Mouse (Mus musculus): ENCODE results near the gene Stk39. TPM values are rescaled to one million over a fixed set of nuclear protein-coding genes. Genes with fewer than 3 reads are reported as not detected.
A peak's percentile ranks its signal among the peaks of the same experiment; 100 is the strongest.

Stk39 gene
- polyA plus RNA-seq, 1 experiment from 2014 or later: 35.8 TPM

DNA sequence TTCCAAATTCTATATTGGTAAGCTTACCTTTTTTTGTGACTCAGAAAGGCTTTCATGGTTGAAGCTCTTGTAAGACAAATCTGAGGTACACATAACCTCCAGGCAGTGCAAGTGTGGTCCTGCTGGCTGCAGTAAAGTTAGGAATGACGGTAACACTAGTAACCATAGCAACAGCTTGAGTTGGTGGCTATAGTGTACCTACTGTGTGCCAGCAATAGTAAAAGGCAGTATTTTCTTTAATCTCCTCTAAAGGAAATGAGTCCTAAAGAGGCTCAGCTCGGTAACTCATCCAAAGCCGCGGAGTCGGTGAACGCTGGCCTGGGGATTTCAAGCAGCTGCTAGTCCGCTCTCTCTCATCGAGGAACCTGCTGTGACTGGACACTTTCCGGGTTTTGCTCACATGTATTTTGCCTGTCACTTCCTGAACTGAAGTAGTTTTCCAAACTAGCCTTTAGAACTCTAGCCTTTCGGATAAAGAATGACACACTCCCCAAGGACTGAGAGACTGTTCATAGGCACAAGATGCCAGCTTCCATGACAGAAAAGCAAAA is 85.7 kb downstream of the Stk39 start:
- no peak overlapping the region for H3K4me2 ChIP-seq
- 0 out of 2 replicates have a peak, but pooled peaks have one; percentile 25 for ATAC-seq (ENCODE audit: low read depth)
- no peak overlapping the region for H3K4me3 ChIP-seq
- no peak overlapping the region for H3K9ac ChIP-seq
- H3K27me3 ChIP-seq: no peaks in the 10 kb centered on the region
- no peaks in the 10 kb centered on the region for H3K36me3 ChIP-seq
- no peaks in the 10 kb centered on the region for H3K9me3 ChIP-seq
- 20% methylated on average over 10 of the region's 10 CpGs for WGBS
- H3K27ac ChIP-seq (replicated peaks): no peak overlapping the region
- peaks cover 19% of the 10 kb centered on the region for H3K4me1 ChIP-seq (replicated peaks)

DNA sequence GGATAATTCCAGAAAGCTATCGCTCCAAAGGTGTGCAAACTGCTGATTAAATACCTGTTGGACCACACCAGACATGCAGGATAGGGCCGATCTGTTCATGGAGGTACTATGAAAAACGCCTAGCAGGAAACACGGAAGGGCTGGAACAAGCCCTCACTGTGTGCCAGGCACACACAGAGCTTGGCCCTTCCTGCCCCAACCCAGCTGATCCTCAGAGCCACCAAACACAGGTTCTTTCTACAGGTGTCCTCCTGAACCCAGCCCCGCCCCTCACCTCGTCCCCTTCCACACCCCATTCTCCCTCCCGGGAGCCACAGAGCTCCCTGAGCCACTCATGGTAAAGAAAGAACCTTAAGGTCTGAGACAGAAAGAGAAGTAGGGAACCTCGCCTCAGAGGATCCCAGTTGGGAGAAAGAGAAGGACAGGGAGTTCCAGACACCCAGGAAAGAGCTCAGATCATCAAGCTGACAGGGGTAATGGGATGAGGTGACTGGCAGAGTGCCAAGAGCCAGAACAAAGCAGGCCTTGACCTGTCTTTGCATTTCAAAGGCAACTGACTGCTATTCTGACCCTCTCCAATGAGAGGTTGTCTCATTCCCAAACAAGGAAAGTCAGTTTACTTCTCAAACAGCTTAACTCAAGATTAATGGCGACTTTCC is 86.3 kb downstream of the Stk39 start:
- no peak overlapping the region for H3K4me3 ChIP-seq
- no peak for ATAC-seq (ENCODE audit: low read depth)
- H3K4me1 ChIP-seq (replicated peaks): peaks cover 23% of the 10 kb centered on the region
- no peak overlapping the region for H3K27ac ChIP-seq (replicated peaks)
- no peaks in the 10 kb centered on the region for H3K9me3 ChIP-seq
- no peak overlapping the region for H3K9ac ChIP-seq
- no peaks in the 10 kb centered on the region for H3K27me3 ChIP-seq
- 66% methylated on average over 9 of the region's 9 CpGs for WGBS
- H3K4me2 ChIP-seq: no peak overlapping the region
- H3K36me3 ChIP-seq: no peaks in the 10 kb centered on the region

DNA sequence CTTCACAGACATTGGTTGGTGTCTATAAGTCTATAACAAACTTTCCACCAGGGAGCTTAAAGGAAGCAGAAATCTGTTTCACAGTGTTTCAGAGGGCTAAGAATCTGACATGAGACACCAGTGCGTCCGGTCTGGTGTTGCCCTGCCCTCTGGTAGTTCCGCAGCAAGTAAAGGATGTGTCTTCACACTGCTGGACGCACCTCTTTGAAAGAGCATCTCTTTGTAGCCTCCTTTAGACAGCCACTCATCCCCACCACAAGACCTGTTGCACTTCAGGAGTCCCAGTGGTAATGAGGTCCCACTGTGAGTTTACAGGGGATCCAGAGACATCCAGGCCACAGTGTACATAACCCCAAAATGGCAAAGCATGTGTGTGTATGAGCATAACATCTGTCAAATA is 88.1 kb downstream of the Stk39 start:
- Histone ChIP-seq H3K4me3 (no peak overlapping the region), H3K27ac (replicated peaks) (no peak overlapping the region), H3K9me3 (no peaks in the 10 kb centered on the region), H3K4me1 (replicated peaks) (peaks cover 33% of the 10 kb centered on the region), H3K9ac (no peak overlapping the region), H3K36me3 (no peaks in the 10 kb centered on the region), H3K4me2 (no peak overlapping the region), H3K27me3 (no peaks in the 10 kb centered on the region)
- no peak for ATAC-seq (ENCODE audit: low read depth)
- 90% methylated on average over 4 of the region's 4 CpGs for WGBS

- Histone ChIP-seq H3K27ac (replicated peaks) (no peak overlapping the region), H3K27me3 (no peaks in the 10 kb centered on the region), H3K4me3 (no peak overlapping the region), H3K36me3 (no peaks in the 10 kb centered on the region), H3K9ac (no peak overlapping the region), H3K4me1 (replicated peaks) (peaks cover 37% of the 10 kb centered on the region), H3K9me3 (no peaks in the 10 kb centered on the region), H3K4me2 (no peak overlapping the region)
- ATAC-seq (ENCODE audit: low read depth): no peak
- WGBS: 61% methylated on average over 11 of the region's 11 CpGs
Measured at GRCm38 (mm10) chr2:68382394-68383059, 89.5 kb downstream of the Stk39 start.

DNA sequence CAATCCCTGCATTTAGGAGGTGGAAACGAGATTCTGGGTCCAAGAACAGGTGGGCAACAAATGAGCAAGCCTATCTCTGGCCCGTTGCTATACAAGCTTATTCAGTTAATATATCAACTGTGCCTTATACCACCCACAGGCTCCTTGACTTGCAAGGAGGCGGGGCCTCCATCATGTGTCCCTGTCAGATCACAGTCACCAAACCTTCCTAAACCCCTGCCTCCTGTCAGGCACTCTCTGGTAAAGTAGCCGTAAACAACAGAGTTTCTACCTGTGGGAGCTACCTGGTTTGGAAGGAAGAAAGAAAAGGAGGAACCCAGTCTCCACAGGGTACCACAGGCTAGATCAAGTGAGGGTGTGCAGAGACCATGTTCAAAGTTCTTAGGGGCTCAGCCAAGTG is 90.2 kb downstream of the Stk39 start:
- Histone ChIP-seq H3K27me3 (no peaks in the 10 kb centered on the region), H3K9ac (no peak overlapping the region), H3K27ac (replicated peaks) (no peak overlapping the region), H3K4me3 (no peak overlapping the region), H3K4me1 (replicated peaks) (peaks cover 35% of the 10 kb centered on the region), H3K36me3 (no peaks in the 10 kb centered on the region), H3K9me3 (no peaks in the 10 kb centered on the region), H3K4me2 (no peak overlapping the region)
- WGBS: 80% methylated on average over 4 of the region's 4 CpGs
- no peak for ATAC-seq (ENCODE audit: low read depth)

GRCm38 (mm10) chr2:68381205-68381604 is 90.9 kb downstream of the Stk39 start:
- ATAC-seq (ENCODE audit: low read depth): 0 out of 2 replicates have a peak, but pooled peaks have one; percentile 32
- WGBS: 43% methylated on average over 6 of the region's 6 CpGs
- Histone ChIP-seq H3K27ac (replicated peaks) (no peak overlapping the region), H3K4me2 (no peak overlapping the region), H3K9ac (no peak overlapping the region), H3K4me1 (replicated peaks) (peaks cover 31% of the 10 kb centered on the region), H3K36me3 (no peaks in the 10 kb centered on the region), H3K4me3 (no peak overlapping the region), H3K27me3 (no peaks in the 10 kb centered on the region), H3K9me3 (no peaks in the 10 kb centered on the region)

DNA sequence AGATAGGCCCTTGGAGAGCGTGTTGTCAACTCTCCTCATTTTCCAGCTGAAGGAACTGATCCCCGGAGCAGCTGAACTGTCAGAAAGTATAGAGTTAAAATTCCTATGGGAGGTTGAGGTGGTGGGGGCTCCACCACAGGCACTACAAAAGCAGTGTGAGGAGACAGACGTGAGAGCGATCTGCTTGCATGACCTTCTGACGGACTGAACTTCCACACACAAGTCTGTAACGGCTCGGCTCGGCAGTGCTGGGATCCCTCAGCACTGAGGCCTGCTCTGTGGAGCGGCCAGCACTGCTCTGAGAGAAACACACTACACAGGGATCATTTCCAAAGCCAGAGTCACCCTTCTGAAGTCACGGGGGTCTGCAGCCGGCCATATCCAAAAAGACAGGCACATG is 92.4 kb downstream of the Stk39 start:
- no peak overlapping the region for H3K27ac ChIP-seq (replicated peaks)
- WGBS: 50% methylated on average over 11 of the region's 11 CpGs
- no peaks in the 10 kb centered on the region for H3K36me3 ChIP-seq
- H3K4me2 ChIP-seq: no peak overlapping the region
- H3K27me3 ChIP-seq: no peaks in the 10 kb centered on the region
- peaks cover 26% of the 10 kb centered on the region for H3K4me1 ChIP-seq (replicated peaks)
- no peak for ATAC-seq (ENCODE audit: low read depth)
- no peak overlapping the region for H3K4me3 ChIP-seq
- H3K9me3 ChIP-seq: no peaks in the 10 kb centered on the region
- H3K9ac ChIP-seq: no peak overlapping the region

GRCm38 (mm10) chr2:68378319-68378718 is 93.7 kb downstream of the Stk39 start:
- ATAC-seq (ENCODE audit: low read depth): no peak
- Histone ChIP-seq H3K4me2 (no peak overlapping the region), H3K27me3 (no peaks in the 10 kb centered on the region), H3K27ac (replicated peaks) (no peak overlapping the region), H3K4me1 (replicated peaks) (peaks cover 26% of the 10 kb centered on the region), H3K9me3 (no peaks in the 10 kb centered on the region), H3K9ac (no peak overlapping the region), H3K36me3 (no peaks in the 10 kb centered on the region), H3K4me3 (no peak overlapping the region)
- WGBS: 86% methylated on average over 8 of the region's 8 CpGs

DNA sequence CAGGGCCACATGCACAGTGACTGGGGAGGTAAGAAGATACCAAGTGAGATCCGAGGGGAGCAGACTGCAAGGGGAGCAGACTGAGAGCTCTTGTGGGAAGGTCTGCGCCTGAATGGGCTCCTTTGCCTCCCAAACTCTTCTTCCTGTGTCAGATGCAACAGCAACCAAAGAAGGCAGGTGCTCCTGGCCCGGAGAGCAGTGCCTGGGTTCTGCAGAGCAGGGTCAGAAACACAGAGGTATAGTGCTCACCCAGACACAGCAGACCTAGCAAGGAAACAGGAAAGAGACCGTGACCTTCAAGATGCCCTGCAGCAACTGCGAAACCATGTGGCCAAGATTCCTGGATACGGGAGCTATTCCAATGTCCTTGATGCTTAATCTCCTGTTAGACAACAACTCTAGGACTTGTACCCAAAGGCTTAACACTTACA is 94.8 kb downstream of the Stk39 start:
- no peaks in the 10 kb centered on the region for H3K9me3 ChIP-seq
- H3K4me3 ChIP-seq: no peak overlapping the region
- no peaks in the 10 kb centered on the region for H3K27me3 ChIP-seq
- WGBS: 84% methylated on average over 6 of the region's 6 CpGs
- H3K27ac ChIP-seq (replicated peaks): no peak overlapping the region
- H3K4me2 ChIP-seq: no peak overlapping the region
- H3K4me1 ChIP-seq (replicated peaks): peaks cover 26% of the 10 kb centered on the region
- ATAC-seq (ENCODE audit: low read depth): no peak
- no peaks in the 10 kb centered on the region for H3K36me3 ChIP-seq
- no peak overlapping the region for H3K9ac ChIP-seq

GRCm38 (mm10) chr2:68376660-68377059 is 95.4 kb downstream of the Stk39 start:
- WGBS: 84% methylated on average over 12 of the region's 12 CpGs
- H3K4me1 ChIP-seq (replicated peaks): peaks cover 20% of the 10 kb centered on the region

DNA sequence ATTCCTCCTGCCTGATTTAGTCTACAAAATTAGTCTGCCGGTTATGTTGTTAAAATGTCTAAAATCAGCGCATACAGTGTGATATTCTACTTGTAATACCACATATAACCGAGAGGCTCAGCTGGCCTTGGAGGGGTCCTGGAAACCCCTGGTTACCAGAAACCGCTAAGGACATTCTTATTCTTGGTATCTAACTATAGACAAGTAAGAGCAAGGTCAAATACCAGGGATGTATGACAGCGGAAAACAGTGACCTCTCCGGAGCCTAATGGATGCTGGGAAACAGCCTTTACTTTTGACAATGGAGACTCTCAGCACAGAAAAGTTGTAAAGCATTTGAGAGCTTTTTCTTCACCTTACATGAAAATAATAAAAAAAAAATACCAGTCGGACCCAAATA is 97.9 kb downstream of the Stk39 start:
- ATAC-seq (ENCODE audit: low read depth): no peak
- Histone ChIP-seq H3K27me3 (no peaks in the 10 kb centered on the region), H3K4me3 (no peak overlapping the region), H3K9ac (no peak overlapping the region), H3K4me1 (replicated peaks) (peaks cover 16% of the 10 kb centered on the region), H3K27ac (replicated peaks) (no peak overlapping the region), H3K9me3 (no peaks in the 10 kb centered on the region), H3K36me3 (no peaks in the 10 kb centered on the region), H3K4me2 (no peak overlapping the region)
- WGBS: 73% methylated on average over 7 of the region's 7 CpGs

More at GRCm38 (mm10) chr2:68376660-68377059, 95.4 kb downstream of the Stk39 start:
- Histone ChIP-seq H3K27me3 (no peaks in the 10 kb centered on the region), H3K36me3 (no peaks in the 10 kb centered on the region), H3K4me3 (no peak overlapping the region), H3K27ac (replicated peaks) (no peak overlapping the region), H3K9ac (no peak overlapping the region), H3K9me3 (no peaks in the 10 kb centered on the region), H3K4me2 (no peak overlapping the region)
- ATAC-seq (ENCODE audit: low read depth): no peak

GRCm38 (mm10) chr2:68371912-68372311 is 100.2 kb downstream of the Stk39 start:
- H3K27ac ChIP-seq (replicated peaks): no peak overlapping the region
- no peak for ATAC-seq (ENCODE audit: low read depth)
- no peaks in the 10 kb centered on the region for H3K27me3 ChIP-seq
- peaks cover 24% of the 10 kb centered on the region for H3K4me1 ChIP-seq (replicated peaks)
- H3K9ac ChIP-seq: no peak overlapping the region
- no peaks in the 10 kb centered on the region for H3K36me3 ChIP-seq
- no peak overlapping the region for H3K4me3 ChIP-seq
- no peaks in the 10 kb centered on the region for H3K9me3 ChIP-seq
- 84% methylated on average over 6 of the region's 6 CpGs for WGBS
- no peak overlapping the region for H3K4me2 ChIP-seq
